Mouse (Mus musculus) kidney, adult 2 months (tissue): ENCODE results near the gene Prmt3.

ENCODE experiments used
- CTCF ChIP-seq: fragments of 200-500 bp; conservative IDR thresholded peaks from 2 replicates; pipeline ENCODE4 v1.5.1; 2011; ENCODE audit warnings: low read depth, mild to moderate bottlenecking, control low read depth, low read length, moderate library complexity, mixed read lengths; ENCODE audit not compliant: insufficient read depth, insufficient read length
- POLR2A ChIP-seq: fragments of 200-500 bp; IDR thresholded peaks from one replicate; pipeline ENCODE4 v1.6.1; 2011; ENCODE audit warnings: low read depth, low read length, control low read depth

GRCm38 (mm10) chr7:49762605-49763004, 15.5 kb upstream of the Prmt3 start:
- TF ChIP-seq POLR2A: no peak
- no peak for TF ChIP-seq CTCF
